23 mouse cellular contexts compared by ENCODE assay signal in the genomic region with DNA sequence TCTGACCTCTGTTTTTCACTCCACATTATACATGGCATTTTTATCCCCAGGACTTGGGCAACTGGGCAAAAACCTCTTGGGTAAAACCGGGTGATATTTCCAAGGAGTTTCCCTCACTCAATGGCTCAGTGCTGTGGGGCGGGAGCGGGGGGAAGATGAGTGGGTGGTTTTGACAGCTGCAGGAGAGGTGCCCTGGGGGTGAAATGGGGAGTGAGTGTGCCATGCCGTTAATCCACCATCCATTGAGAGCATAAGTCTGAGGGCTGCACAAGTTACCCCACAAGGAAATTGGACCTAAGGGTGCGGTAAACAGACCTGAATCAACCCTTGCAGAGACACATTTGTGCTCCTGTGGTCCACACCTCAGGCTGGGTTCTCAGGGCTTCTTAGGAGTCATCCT.
DNase-seq lines count a peak whose midpoint lies in the region; TF ChIP-seq lines count a peak whose summit lies in the region.
"Had no signal": no experiment of that assay in that cellular context is flagged by ENCODE, and none has a peak within 500 bp of the region (broad histone marks: within the 10 kb centered on the region; RNA-seq: fewer than 3 reads in every experiment).

No protein-coding gene starts in this region.

- H3ac ChIP-seq in C2C12 (ENCODE audit: control insufficient read depth, insufficient read length, low read depth): no peak overlapping the region
- no peak overlapping the region for H3ac ChIP-seq in myocyte (ENCODE audit: control insufficient read depth, insufficient read length)

- H3K36me3 ChIP-seq in C2C12 (ENCODE audit: control insufficient read depth, insufficient read depth): no peaks in the 10 kb centered on the region
- H3K36me3 ChIP-seq in myocyte (ENCODE audit: control insufficient read depth, insufficient read depth): no peaks in the 10 kb centered on the region
- H3K36me3 ChIP-seq: embryonic facial prominence, embryonic 13.5 days; embryonic facial prominence, embryonic 15.5 days; forebrain, embryonic 10.5 days; forebrain, embryonic 12.5 days; forebrain, embryonic 15.5 days had no signal

- no peak overlapping the region for H3K27ac ChIP-seq in gastrocnemius, adult 2 months
- H3K27ac ChIP-seq: embryonic facial prominence, embryonic 13.5 days; embryonic facial prominence, embryonic 15.5 days; forebrain, embryonic 10.5 days; forebrain, embryonic 12.5 days; forebrain, embryonic 15.5 days had no signal

- TF ChIP-seq CTCF in C2C12 (IDR thresholded peaks at IDR 0.05; ENCODE audit: control insufficient read depth, insufficient read depth, insufficient read length): no peak
- TF ChIP-seq CTCF in gastrocnemius, adult 2 months (IDR thresholded peaks at IDR 0.05): no peak

- H3K4me2 ChIP-seq in myocyte (ENCODE audit: low read depth): peak overlapping the region; percentile 48
- H3K4me2 ChIP-seq: embryonic facial prominence, embryonic 13.5 days; embryonic facial prominence, embryonic 15.5 days; forebrain, embryonic 12.5 days; forebrain, embryonic 15.5 days had no signal

- TF ChIP-seq POLR2A in myocyte (IDR thresholded peaks at IDR 0.05; ENCODE audit: insufficient read length, low read depth): no peak

- H3K79me2 ChIP-seq in C2C12 (ENCODE audit: control insufficient read depth, insufficient read depth): no peaks in the 10 kb centered on the region
- H3K79me2 ChIP-seq in myocyte (ENCODE audit: control insufficient read depth, insufficient read depth): no peaks in the 10 kb centered on the region

- no peak overlapping the region for H3K4me3 ChIP-seq in C2C12 (ENCODE audit: insufficient read depth, poor library complexity, severe bottlenecking)
- H3K4me3 ChIP-seq in myocyte: no peak overlapping the region
- no peak overlapping the region for H3K4me3 ChIP-seq in gastrocnemius, adult 2 months
- H3K4me3 ChIP-seq: embryonic facial prominence, embryonic 13.5 days; embryonic facial prominence, embryonic 15.5 days; erythroblast, embryonic 14.5 days; forebrain, embryonic 10.5 days; forebrain, embryonic 12.5 days; forebrain, embryonic 15.5 days had no signal

- peak; percentile 7 for DNase-seq in 3T3-L1 (ENCODE audit: low read depth, low spot score)
- DNase-seq in kidney, adult 9 months: no peak
- DNase-seq in gastrocnemius, adult 2 months: no peak
- DNase-seq: adrenal gland, adult 2 months; adrenal gland, postnatal 10 days; adrenal gland, postnatal 25 days; B cell, adult 2 months; cerebellum, adult 11 months; cerebellum, adult 18-20 months; cerebellum, adult 8-10 months; cerebellum, adult 9-11 months; cerebellum, postnatal 14 days; cerebellum, postnatal 36 days; embryo, embryonic 11 days; forebrain, postnatal 0 days had no signal

- H3K27me3 ChIP-seq in C2C12 (ENCODE audit: control insufficient read depth, insufficient read depth, insufficient read length): no peaks in the 10 kb centered on the region
- no peaks in the 10 kb centered on the region for H3K27me3 ChIP-seq in myocyte (ENCODE audit: control insufficient read depth, insufficient read depth, insufficient read length)
- H3K27me3 ChIP-seq: embryonic facial prominence, embryonic 13.5 days; embryonic facial prominence, embryonic 15.5 days; forebrain, embryonic 12.5 days; forebrain, embryonic 15.5 days had no signal

- no peaks in the 10 kb centered on the region for H3K79me3 ChIP-seq in C2C12 (ENCODE audit: low read depth)

- intact Hi-C loops in gastrocnemius, adult 2 months (cut with DNase I): no loop called here

TF ChIP-seq in C2C12, 6 proteins besides CTCF, POLR2A, EP300 and RAD21:
- no peak for TF ChIP-seq CEBPB (IDR thresholded peaks at IDR 0.05; ENCODE audit: low read depth)
- no peak for TF ChIP-seq FOSL1 (IDR thresholded peaks at IDR 0.05; ENCODE audit: insufficient read depth, low read length, poor library complexity, severe bottlenecking)
- TF ChIP-seq MYOD1 (IDR thresholded peaks at IDR 0.05; ENCODE audit: control insufficient read depth, insufficient read length, low read depth): peak; percentile 23

TF ChIP-seq in myocyte, 11 proteins besides CTCF, POLR2A, EP300 and RAD21:
- no peak for TF ChIP-seq REST (IDR thresholded peaks at IDR 0.05; ENCODE audit: insufficient read depth, insufficient read length)
- TF ChIP-seq MAX (IDR thresholded peaks at IDR 0.05; ENCODE audit: low read depth): no peak
- peak in 2 of 3 experiments; percentile 74 to 90 for TF ChIP-seq MYOD1 (IDR thresholded peaks at IDR 0.05; ENCODE audit: control insufficient read depth in 1 of 3, insufficient read length in 2 of 3, low read depth in 2 of 3)
- no peak for TF ChIP-seq POLR2AphosphoS2 (IDR thresholded peaks at IDR 0.05; ENCODE audit: insufficient read length, low read depth)
- no peak for TF ChIP-seq E2F4 (IDR thresholded peaks at IDR 0.05; ENCODE audit: insufficient read depth)
- no peak for TF ChIP-seq TCF12 (IDR thresholded peaks at IDR 0.05; ENCODE audit: insufficient read depth, poor library complexity, severe bottlenecking)
- TF ChIP-seq MYOG (IDR thresholded peaks at IDR 0.05; ENCODE audit: control insufficient read depth in 1 of 3, insufficient read depth in 1 of 3, insufficient read length in 2 of 3, low read depth in 2 of 3): peak in 1 of 3 experiments; percentile 59
- no peak for TF ChIP-seq TCF3 (IDR thresholded peaks at IDR 0.05; ENCODE audit: insufficient read length, low read depth)
- TF ChIP-seq USF1 (IDR thresholded peaks at IDR 0.05; ENCODE audit: low read depth): no peak
- no peak for TF ChIP-seq CEBPB (IDR thresholded peaks at IDR 0.05; ENCODE audit: insufficient read depth, poor library complexity, severe bottlenecking)
- no peak for TF ChIP-seq SRF (IDR thresholded peaks at IDR 0.05; ENCODE audit: control insufficient read depth, insufficient read length, low read depth)
